Mouse (Mus musculus) embryonic stem cell, embryonic (primary cell): ENCODE measurements around the gene Elovl6.

ENCODE experiments used
- CTCF ChIA-PET, 4 experiments: fragments of 300-600 bp in 2 of 4; fragments of 350-600 bp in 2 of 4; sonication (Branson Sonifier 250); formaldehyde crosslinking; loops; one replicate each; lab custom pipeline; 2022; ENCODE audit warnings: inconsistent platforms in 2 of 4; lab: Charles Lee
- POLR2A ChIA-PET, 4 experiments: fragments of 300-600 bp in 2 of 4; fragments of 350-600 bp in 2 of 4; sonication (Branson Sonifier 250); formaldehyde crosslinking; loops; one replicate each; lab custom pipeline; 2022; ENCODE audit warnings: antibody characterized with exemption in 4 of 4, inconsistent platforms in 1 of 4; lab: Charles Lee

Elovl6 gene

GRCm38 (mm10) chr3:129634260-129634901, 102.2 kb downstream of the Elovl6 start:
- ChIA-PET POLR2A (interaction anchor here in 1 of 4 experiments (0.6 to 2.5 kb wide), 7 partner anchors 9 to 127 kb away, joined by 3 to 8 read pairs (median 3); no protein-coding TSS in a partner anchor), CTCF (interaction anchor here in 3 of 4 experiments (0.6 to 1.1 kb wide), 7 partner anchors 12 to 469 kb away, joined by 3 to 5 read pairs (median 3); no protein-coding TSS in a partner anchor)

- ChIA-PET CTCF (interaction anchor here in 2 of 4 experiments (0.7 kb wide), 2 partner anchors 15 to 45 kb away, joined by 3 to 4 read pairs; no protein-coding TSS in a partner anchor), POLR2A (interaction anchor here in 1 of 4 experiments (0.7 to 1.8 kb wide), 6 partner anchors 9 to 163 kb away, joined by 3 to 4 read pairs (median 3); no protein-coding TSS in a partner anchor)
Measured at GRCm38 (mm10) chr3:129637446-129637845, 105.3 kb downstream of the Elovl6 start.

- ChIA-PET CTCF (no interaction called here), POLR2A (interaction anchor here in 1 of 4 experiments (0.9 kb wide), 1 partner anchor 22 kb away, joined by 3 read pairs; no protein-coding TSS in a partner anchor)
Measured at GRCm38 (mm10) chr3:129639701-129640100, 107.5 kb downstream of the Elovl6 start.

GRCm38 (mm10) chr3:129640211-129641000, 108.3 kb downstream of the Elovl6 start:
- ChIA-PET CTCF (no interaction called here), POLR2A (interaction anchor here in 1 of 4 experiments (0.6 to 1.0 kb wide), 2 partner anchors 11 to 79 kb away, joined by 3 to 4 read pairs; no protein-coding TSS in a partner anchor)

GRCm38 (mm10) chr3:129641621-129642020, 109.5 kb downstream of the Elovl6 start:
- ChIA-PET POLR2A (no interaction called here), CTCF (no interaction called here)

GRCm38 (mm10) chr3:129645409-129645808, 113.3 kb downstream of the Elovl6 start:
- POLR2A ChIA-PET: interaction anchor here in 2 of 4 experiments (0.7 to 1.6 kb wide), 2 partner anchors 18 to 98 kb away, joined by 3 read pairs; no protein-coding TSS in a partner anchor

GRCm38 (mm10) chr3:129646781-129647180, 114.6 kb downstream of the Elovl6 start:
- CTCF ChIA-PET: interaction anchor here in 1 of 4 experiments (1.1 kb wide), 1 partner anchor 40 kb away, joined by 3 read pairs; no protein-coding TSS in a partner anchor
- POLR2A ChIA-PET: interaction anchor here in 1 of 4 experiments (0.9 to 1.2 kb wide), 3 partner anchors 8 to 11 kb away, joined by 3 read pairs; no protein-coding TSS in a partner anchor

More at GRCm38 (mm10) chr3:129645409-129645808, 113.3 kb downstream of the Elovl6 start:
- CTCF ChIA-PET: no interaction called here

- ChIA-PET CTCF (no interaction called here), POLR2A (interaction anchor here in 1 of 4 experiments (0.9 to 1.2 kb wide), 3 partner anchors 9 to 11 kb away, joined by 3 read pairs; no protein-coding TSS in a partner anchor)
Measured at GRCm38 (mm10) chr3:129647312-129647711, 115.2 kb downstream of the Elovl6 start.

- POLR2A ChIA-PET: interaction anchor here in 2 of 4 experiments (1.1 to 1.5 kb wide), 3 partner anchors 12 to 35 kb away, joined by 3 to 4 read pairs (median 4); no protein-coding TSS in a partner anchor
Measured at GRCm38 (mm10) chr3:129648598-129648997, 116.4 kb downstream of the Elovl6 start.

GRCm38 (mm10) chr3:129649586-129650292, 117.6 kb downstream of the Elovl6 start:
- POLR2A ChIA-PET: interaction anchor here in 2 of 4 experiments (1.0 to 1.6 kb wide), 8 partner anchors 11 to 113 kb away, joined by 3 to 4 read pairs (median 4); no protein-coding TSS in a partner anchor
- CTCF ChIA-PET: no interaction called here

More at GRCm38 (mm10) chr3:129648598-129648997, 116.4 kb downstream of the Elovl6 start:
- CTCF ChIA-PET: no interaction called here

- ChIA-PET CTCF (interaction anchor here in 1 of 4 experiments (0.6 kb wide), 1 partner anchor 1797 kb away, joined by 3 read pairs; no protein-coding TSS in a partner anchor), POLR2A (interaction anchor here in 3 of 4 experiments (0.6 to 1.6 kb wide), 8 partner anchors 11 to 368 kb away, joined by 3 to 5 read pairs (median 4); no protein-coding TSS in a partner anchor)
Measured at GRCm38 (mm10) chr3:129650293-129650612, 118.1 kb downstream of the Elovl6 start.

- ChIA-PET POLR2A (interaction anchor here (0.6 to 1.6 kb wide), 8 partner anchors 8 to 367 kb away, joined by 3 to 5 read pairs (median 4); no protein-coding TSS in a partner anchor), CTCF (interaction anchor here in 1 of 4 experiments (0.6 kb wide), 1 partner anchor 1798 kb away, joined by 3 read pairs; no protein-coding TSS in a partner anchor)
Measured at GRCm38 (mm10) chr3:129650931-129651330, 118.8 kb downstream of the Elovl6 start.

GRCm38 (mm10) chr3:129651765-129652164, 119.6 kb downstream of the Elovl6 start:
- POLR2A ChIA-PET: interaction anchor here in 1 of 4 experiments (0.6 kb wide), 1 partner anchor 90 kb away, joined by 12 read pairs; no protein-coding TSS in a partner anchor
- CTCF ChIA-PET: no interaction called here

- CTCF ChIA-PET: interaction anchor here in 1 of 4 experiments (0.5 kb wide), 1 partner anchor 1633 kb away, joined by 5 read pairs; no protein-coding TSS in a partner anchor
- POLR2A ChIA-PET: interaction anchor here in 2 of 4 experiments (0.6 to 1.1 kb wide), 2 partner anchors 9 to 91 kb away, joined by 3 to 12 read pairs; no protein-coding TSS in a partner anchor
Measured at GRCm38 (mm10) chr3:129652476-129652875, 120.3 kb downstream of the Elovl6 start.

- POLR2A ChIA-PET: interaction anchor here in 1 of 4 experiments (1.3 kb wide), 1 partner anchor 40 kb away, joined by 3 read pairs; no protein-coding TSS in a partner anchor
- CTCF ChIA-PET: no interaction called here
Measured at GRCm38 (mm10) chr3:129656540-129656939, 124.4 kb downstream of the Elovl6 start.

- CTCF ChIA-PET: interaction anchor here in 1 of 4 experiments (0.6 kb wide), 1 partner anchor 1231 kb away, joined by 3 read pairs; no protein-coding TSS in a partner anchor
- POLR2A ChIA-PET: interaction anchor here in 1 of 4 experiments (1.3 kb wide), 1 partner anchor 40 kb away, joined by 3 read pairs; no protein-coding TSS in a partner anchor
Measured at GRCm38 (mm10) chr3:129657222-129657621, 125.1 kb downstream of the Elovl6 start.

- CTCF ChIA-PET: interaction anchor here in 1 of 4 experiments (0.6 kb wide), 1 partner anchor 1231 kb away, joined by 3 read pairs; no protein-coding TSS in a partner anchor
- POLR2A ChIA-PET: interaction anchor here in 1 of 4 experiments (0.9 kb wide), 1 partner anchor 10 kb away, joined by 3 read pairs; no protein-coding TSS in a partner anchor
Measured at GRCm38 (mm10) chr3:129657775-129658174, 125.6 kb downstream of the Elovl6 start.
